Mouse (Mus musculus) urinary bladder, adult 18-20 months (tissue): ENCODE measurements around the gene Lipa.
A peak's percentile ranks its signal among the peaks of the same experiment; 100 is the strongest.

ENCODE experiments used
- DNase-seq, 2 experiments: peaks; one replicate each; pipeline ENCODE4 v3.0.0; 2022; ENCODE audit warnings: low spot score in 2 of 2, mixed read lengths in 2 of 2

Gene Lipa

DNA sequence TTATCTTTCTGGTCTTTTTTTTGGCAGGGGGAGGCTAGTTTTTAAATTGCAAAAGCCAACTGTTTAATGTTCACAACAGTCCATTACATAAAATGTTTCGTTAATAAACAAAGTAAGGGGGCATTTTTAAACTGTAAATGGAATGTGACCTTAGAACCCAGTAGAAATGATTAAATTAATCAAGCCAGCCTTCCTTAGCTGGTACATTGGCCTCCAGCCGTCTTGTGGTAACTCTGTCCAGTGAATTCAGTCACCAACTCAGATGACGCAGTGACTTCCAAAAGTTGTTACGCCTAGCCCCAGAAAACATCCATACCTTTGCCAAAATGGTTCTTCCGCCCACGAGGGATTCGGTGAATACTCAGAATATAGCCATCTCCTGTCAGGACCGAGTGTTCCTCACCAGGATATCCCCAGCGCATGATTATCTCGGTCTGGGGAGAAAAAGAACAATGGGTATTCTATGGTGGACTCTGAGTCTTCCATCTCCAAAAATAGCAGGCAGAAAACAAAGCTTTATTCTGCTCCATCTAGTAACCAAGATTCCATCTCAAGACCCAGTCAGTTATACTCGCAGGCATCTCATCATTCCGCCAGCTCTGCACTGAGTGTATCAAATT is 4.1 kb downstream of the Lipa start:
- no peak for DNase-seq

GRCm38 (mm10) chr19:34521978-34522377 is 5.3 kb downstream of the Lipa start:
- no peak for DNase-seq

- DNase-seq, result no peak
Observed at GRCm38 (mm10) chr19:34521361-34521760, 5.9 kb downstream of the Lipa start.

- no peak for DNase-seq
Observed at GRCm38 (mm10) chr19:34520051-34520450, 7.2 kb downstream of the Lipa start.

DNA sequence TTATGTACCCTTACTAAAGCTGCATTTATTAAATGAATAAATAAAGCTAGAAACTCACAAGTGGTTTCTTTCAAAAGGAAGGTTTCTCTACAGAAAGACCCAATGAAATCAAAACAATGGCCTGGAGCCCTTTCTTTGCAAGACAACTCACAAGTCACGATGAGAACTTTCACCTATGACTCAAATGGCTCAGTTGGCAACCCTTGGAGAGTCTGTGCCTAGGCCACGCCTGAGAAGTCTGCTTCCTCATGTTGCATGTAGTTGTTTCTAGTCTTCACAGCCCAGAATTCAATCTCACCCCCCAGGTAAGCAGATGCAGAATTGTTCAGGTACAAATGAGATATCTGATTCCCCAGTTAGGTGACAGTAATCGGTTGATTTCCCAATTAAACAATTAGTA is 7.6 kb downstream of the Lipa start:
- no peak for DNase-seq

GRCm38 (mm10) chr19:34518786-34519185 is 8.5 kb downstream of the Lipa start:
- DNase-seq, result no peak

DNA sequence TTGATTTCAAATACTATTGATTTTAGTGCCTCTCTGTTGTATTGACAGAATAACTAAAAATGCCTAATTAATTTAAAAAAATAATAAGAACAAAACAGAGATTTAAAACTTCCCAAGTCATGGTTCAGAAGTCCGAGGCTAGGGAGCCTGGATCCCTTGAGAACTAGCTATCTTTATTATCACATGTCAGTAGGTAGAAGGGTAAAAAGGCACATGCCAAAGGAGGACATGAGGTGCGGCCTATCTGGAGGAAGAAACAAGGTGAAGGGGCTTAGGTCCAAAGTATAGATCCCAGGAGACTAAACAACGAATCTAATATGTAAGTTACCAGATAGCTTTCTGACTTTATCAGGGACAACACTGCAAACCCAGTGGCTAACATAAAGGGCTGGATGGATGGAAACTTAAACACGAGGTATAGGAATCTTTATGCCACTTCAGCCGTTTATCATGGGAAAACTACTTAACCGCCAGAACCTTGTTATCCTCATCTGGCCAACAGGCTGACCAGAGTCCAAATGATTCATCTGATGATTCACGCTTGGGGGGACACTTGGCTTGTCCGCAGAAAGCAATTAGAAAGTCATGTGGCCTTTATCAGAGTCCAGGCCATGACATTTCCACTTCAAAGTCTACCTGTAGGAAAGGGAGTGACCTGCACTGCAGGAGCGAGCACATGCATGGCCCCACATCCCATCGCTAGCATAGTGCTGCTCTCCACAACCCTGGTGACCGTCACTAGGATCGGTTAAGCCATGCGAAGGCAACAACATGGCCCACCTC is 9.3 kb downstream of the Lipa start:
- DNase-seq, result peak in 1 of 2 experiments; percentile 22

- no peak for DNase-seq
Observed at GRCm38 (mm10) chr19:34517197-34517596, 10.1 kb downstream of the Lipa start.

- DNase-seq, result no peak
Observed at GRCm38 (mm10) chr19:34516346-34516745, 10.9 kb downstream of the Lipa start.

DNA sequence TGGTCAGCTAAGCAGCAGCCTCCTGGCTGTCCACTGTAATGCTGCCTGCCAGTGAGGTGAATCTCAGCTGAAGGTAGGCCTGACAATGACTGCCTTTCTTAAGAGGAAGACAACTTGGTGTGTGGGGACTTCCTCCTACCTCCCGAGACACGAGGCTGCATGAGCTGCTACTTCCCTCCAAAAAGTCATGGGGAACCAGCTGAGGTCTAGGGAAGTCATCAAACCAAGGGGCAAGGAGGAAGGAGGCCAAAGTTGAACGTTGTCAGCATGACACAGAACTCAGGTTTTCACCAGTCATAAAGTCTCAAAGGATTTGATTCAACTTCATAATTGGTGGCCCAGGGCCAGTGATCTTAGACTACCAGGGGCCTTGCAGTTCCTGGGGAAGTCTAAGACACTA is 11.6 kb downstream of the Lipa start:
- DNase-seq, result no peak

GRCm38 (mm10) chr19:34511528-34511927 is 15.7 kb downstream of the Lipa start:
- no peak for DNase-seq

DNA sequence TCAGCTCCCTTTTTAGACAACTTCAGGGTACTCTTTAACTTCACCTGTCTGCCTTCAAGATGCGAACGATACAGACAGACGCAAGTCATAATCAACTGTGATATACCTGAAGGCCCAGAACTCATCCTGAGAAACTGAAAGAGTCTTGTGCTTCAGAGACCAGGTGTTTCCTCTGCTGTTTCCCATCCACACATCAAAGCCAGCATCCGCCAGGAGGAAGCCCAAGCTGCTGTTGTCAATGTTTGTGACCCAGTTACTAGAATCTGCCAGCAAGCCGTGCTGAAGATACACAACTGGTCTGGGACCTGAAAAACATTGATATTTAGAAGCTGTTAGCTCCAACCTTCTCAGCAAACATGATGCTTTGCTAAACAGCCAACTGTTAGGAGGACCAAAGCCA is 16.6 kb downstream of the Lipa start:
- no peak for DNase-seq

GRCm38 (mm10) chr19:34505161-34505721 is 22.0 kb downstream of the Lipa start:
- DNase-seq, result no peak

DNA sequence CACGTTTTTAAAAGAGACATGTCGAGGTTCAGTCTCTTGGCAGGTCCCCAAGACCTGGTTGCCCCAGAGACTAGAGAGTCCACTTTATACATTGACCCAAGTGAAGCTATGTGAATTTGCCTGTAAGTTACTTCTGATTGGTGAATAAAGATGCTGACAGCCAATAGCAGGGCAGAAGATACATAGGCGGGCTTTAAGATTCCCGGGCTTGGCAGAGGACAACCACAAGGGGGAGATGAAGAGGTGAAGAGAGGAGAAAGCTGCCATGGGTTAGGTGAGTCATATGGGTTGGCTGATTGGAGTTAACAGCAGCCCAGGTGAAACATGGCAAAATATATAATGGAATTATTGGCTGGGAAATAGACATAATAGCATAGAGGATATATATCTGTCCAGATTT is 26.5 kb downstream of the Lipa start:
- DNase-seq, result peak; percentile 27 to 72

DNA sequence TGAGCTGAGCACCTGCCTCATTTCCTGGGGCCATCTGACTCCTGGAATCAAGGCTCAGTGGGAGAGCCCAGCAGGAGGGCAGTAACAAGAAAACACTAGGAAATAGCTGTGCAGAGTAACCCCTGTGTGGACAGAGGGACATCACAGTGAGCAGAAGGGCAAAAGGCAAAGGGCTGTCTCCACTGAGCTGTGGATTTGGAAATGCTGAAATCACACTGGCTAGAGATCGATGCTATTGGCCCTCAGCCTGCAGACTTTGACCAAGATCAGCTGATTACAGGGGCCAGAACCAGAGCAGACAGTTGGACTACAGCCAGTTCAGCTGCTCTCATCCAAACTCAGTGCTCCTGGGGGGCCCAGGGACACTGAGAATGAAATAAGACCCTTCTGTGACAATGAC is 30.9 kb downstream of the Lipa start:
- DNase-seq, result no peak

DNA sequence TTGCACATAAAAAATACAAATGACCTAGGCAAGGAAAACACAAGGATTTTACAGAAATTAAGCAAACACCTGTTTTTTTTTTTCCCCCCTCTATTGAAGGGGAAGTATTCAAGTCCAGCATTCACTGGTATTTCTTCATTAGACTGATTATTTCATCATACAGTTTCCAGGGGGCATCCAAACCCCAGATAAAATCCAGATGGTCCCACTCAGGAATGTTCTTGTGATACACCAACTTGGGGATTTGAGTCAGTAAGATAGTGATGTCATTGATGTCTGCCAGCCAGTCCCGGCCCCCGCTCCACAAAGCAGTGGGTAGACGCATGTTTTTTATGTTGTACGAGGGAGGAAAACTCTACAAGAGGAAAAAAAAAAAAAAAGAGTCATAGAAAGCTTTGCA is 33.4 kb downstream of the Lipa start:
- DNase-seq, result no peak

- peak; percentile 9 to 31 for DNase-seq
Observed at GRCm38 (mm10) chr19:34483547-34483946, 43.7 kb downstream of the Lipa start.

- DNase-seq, result peak; percentile 16 to 24
Observed at GRCm38 (mm10) chr19:34474991-34475971, 52.0 kb downstream of the Lipa start, which contains the start of gene Ch25h. Ch25h (minus strand) TSS chr19:34475164.

- peak in 1 of 2 experiments; percentile 38 for DNase-seq
Observed at GRCm38 (mm10) chr19:34474228-34474990, 52.9 kb downstream of the Lipa start.

DNA sequence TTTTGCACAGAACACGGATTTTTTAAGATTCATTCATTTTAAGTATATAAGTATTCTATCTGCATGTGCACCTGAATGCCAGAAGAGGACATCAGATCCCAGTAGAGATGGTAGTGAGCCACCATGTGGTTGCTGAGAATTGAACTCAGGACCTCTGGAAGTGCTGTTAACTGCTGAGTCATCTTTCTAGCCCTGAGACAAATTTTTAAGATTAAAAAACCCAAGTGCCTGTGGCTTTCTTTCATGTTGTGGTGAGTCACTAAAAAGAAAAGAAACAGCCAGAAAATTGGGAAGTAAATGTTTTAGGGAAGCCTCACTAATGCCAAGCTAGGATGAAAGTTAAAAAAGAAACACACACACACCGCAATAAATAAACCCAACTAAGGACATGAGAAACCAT is 55.6 kb downstream of the Lipa start:
- DNase-seq, result no peak

- no peak for DNase-seq
Observed at GRCm38 (mm10) chr19:34468794-34469193, 58.5 kb downstream of the Lipa start.
